Mouse (Mus musculus) CD4-positive naive resting alpha-beta T cell, adult 76 days (primary cell): ENCODE results near the gene Rnasel. TPM values are rescaled to one million over a fixed set of nuclear protein-coding genes. Genes with fewer than 3 reads are reported as not detected.

ENCODE experiments used
- total RNA-seq: library from RNA; stranded (reverse); gene quantifications from one replicate; pipeline ENCODE4 v1.2.4, GENCODE M21; 2023

The Rnasel gene
- total RNA-seq = 27.2 TPM

DNA sequence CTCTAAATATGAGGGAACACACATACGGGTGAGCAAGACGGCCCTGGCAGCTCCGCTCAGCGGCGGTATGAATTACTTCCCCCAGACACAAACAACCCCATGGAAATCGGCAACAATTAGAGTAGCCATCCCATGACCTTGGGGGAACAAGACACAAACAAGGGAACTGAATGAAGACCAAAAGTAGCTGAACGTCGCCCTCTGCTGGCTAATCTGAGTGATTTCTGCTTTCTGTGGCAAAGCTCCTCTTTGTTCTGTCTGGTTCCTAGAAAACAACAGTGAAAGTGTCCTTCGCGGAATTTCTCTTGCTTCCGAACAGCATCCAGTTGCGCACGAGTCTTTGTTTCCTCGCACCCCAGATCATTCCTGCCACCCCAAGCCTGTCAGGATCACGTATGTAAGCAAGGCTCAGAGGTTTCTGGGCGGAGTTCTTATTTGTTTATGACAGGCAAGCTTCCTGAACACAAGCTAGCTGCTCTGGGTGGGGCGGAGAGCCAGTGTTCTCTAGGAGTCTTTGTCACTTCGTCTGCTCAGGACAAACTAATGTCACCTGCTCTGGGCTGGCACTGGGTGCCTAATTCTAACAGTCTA, at the start of gene Rnasel:
Gene Rnasel, plus strand, starts transcription at position 216 of the 591 bp plus-strand sequence.

GRCm38 (mm10) chr1:153740145-153740544, 9.1 kb upstream of the Rnasel start, which contains the start of gene Rgs16:
Rgs16 (plus strand) TSS chr1:153740349.

Other genes with a start within 250 kb of the Rnasel start
- 0.41 TPM for gene Npl, start 199.4 kb upstream of the Rnasel start, total RNA-seq
- not detected for gene Rgs8, start 96.4 kb upstream of the Rnasel start, total RNA-seq
- gene Rgs16, start 9.1 kb upstream of the Rnasel start, total RNA-seq = 10.1 TPM
- not detected for gene Rgsl1, start 94.7 kb downstream of the Rnasel start, total RNA-seq
- gene Teddm1b, start 124.9 kb downstream of the Rnasel start, total RNA-seq = not detected
- not detected for gene Teddm1a, start 142.3 kb downstream of the Rnasel start, total RNA-seq
- gene Glul, start 150.5 kb downstream of the Rnasel start, total RNA-seq = 109 TPM
- 1.6 TPM for gene Teddm2, start 150.8 kb downstream of the Rnasel start, total RNA-seq